Mouse (Mus musculus) liver, embryonic 12.5 days (tissue): Measurements from ENCODE around the gene Lrrc8b. TPM values are rescaled to one million over a fixed set of nuclear protein-coding genes. Genes with fewer than 3 reads are reported as not detected.

Experiments used
- ATAC-seq: fragments of 200-750 bp; cut with Nextera tagmentation; 2 replicates; pipeline ENCODE4 v1.8.0; 2017; ENCODE audit warnings: moderate number of reproducible peaks, mild to moderate bottlenecking, moderate library complexity
- H3K27ac ChIP-seq: fragments of 300-500 bp; sonication (generic); 2 replicates; pipeline ENCODE4 v1.5.1; 2016; ENCODE audit warnings: mild to moderate bottlenecking
- H3K27me3 ChIP-seq: fragments of 300-500 bp; sonication (generic); replicated peaks from 2 replicates; pipeline ENCODE4 v1.6.1; 2016; ENCODE audit warnings: mild to moderate bottlenecking, moderate library complexity
- H3K36me3 ChIP-seq: fragments of 300-500 bp; sonication (generic); 2 replicates; pipeline ENCODE4 v1.6.1; 2016; ENCODE audit warnings: mild to moderate bottlenecking, moderate library complexity
- H3K4me1 ChIP-seq: fragments of 300-500 bp; sonication (generic); 2 replicates; pipeline ENCODE4 v1.6.1; 2016
- H3K4me2 ChIP-seq: fragments of 300-500 bp; sonication (generic); 2 replicates; pipeline ENCODE4 v1.6.1; 2016; ENCODE audit warnings: mild to moderate bottlenecking, moderate library complexity
- H3K4me3 ChIP-seq: fragments of 300-500 bp; sonication (generic); 2 replicates; pipeline ENCODE4 v1.5.1; 2016; ENCODE audit warnings: mild to moderate bottlenecking, moderate library complexity
- H3K9ac ChIP-seq: fragments of 300-500 bp; sonication (generic); 2 replicates; pipeline ENCODE4 v1.6.1; 2016; ENCODE audit warnings: mild to moderate bottlenecking, moderate library complexity
- H3K9me3 ChIP-seq: fragments of 300-500 bp; sonication (generic); replicated peaks from 2 replicates; pipeline ENCODE4 v1.6.1; 2016; ENCODE audit warnings: mild to moderate bottlenecking, moderate library complexity
- WGBS: fragments of 180-500 bp; shearing (Covaris S2); methylation state at CpG from one replicate; pipeline ENCODE4 v1.1.7; 2016; ENCODE audit not compliant: insufficient replicate concordance; 5-methylcytosine and 5-hydroxymethylcytosine counted together
- polyA plus RNA-seq: library from polyadenylated mRNA; unstranded; fragments of >200 nt; fragmentation: Nextera tagmentation; extraction: Ambion mirVana; gene quantifications from 2 replicates; pipeline ENCODE4 v1.2.1, GENCODE M21; 2016

The Lrrc8b gene
- polyA plus RNA-seq, 1 experiment from 2014 or later, result 7.5 TPM

DNA sequence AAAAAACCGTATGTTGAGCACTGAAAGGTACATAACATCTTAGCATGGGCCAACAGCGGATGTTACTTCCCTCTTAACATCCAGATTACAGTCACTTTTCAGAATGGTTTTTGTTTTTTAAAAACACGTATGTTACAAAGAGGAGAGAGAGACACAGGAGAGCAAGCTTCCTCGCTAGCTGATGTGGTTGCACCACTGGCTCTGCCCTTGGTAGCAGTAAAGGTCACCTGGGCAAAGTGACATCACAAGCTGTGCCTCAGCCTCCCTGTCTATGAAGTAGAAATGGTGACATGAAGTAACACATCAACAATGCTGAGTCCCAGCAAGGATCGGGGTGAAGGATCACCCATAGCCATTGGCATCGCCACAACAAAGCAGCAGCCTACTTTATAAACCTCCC lies 93.2 kb downstream of the Lrrc8b start:
- no peaks in the 10 kb centered on the region for H3K27me3 ChIP-seq
- 77% methylated on average over 6 of the region's 6 CpGs for WGBS
- ATAC-seq, result no peak

DNA sequence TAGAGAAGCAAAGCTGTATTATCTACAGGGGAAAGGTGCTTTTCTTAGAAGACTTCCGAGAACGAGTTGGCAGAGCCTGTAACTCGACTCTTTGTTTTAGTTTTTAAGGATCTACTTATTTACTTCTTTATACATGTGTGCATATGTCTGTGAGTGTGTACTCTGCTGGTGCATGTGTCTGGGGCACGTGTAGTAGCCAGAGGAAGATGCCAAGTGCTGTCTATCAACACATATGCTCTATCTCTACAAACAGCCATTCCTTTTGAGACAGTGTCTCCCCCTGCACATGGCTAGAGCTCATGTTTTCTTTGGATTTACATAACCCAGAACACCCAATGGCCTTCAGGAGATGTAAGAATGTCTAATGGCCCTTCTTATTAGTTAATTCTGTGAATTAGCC lies 96.7 kb downstream of the Lrrc8b start:
- H3K36me3 ChIP-seq, result no peaks in the 10 kb centered on the region
- H3K9me3 ChIP-seq, result no peaks in the 10 kb centered on the region
- no peak for ATAC-seq
- H3K4me1 ChIP-seq, result no peaks in the 10 kb centered on the region
- no peak overlapping the region for H3K9ac ChIP-seq
- no peaks in the 10 kb centered on the region for H3K27me3 ChIP-seq
- H3K4me2 ChIP-seq, result no peak overlapping the region
- no peak overlapping the region for H3K4me3 ChIP-seq
- 55% methylated on average over 4 of the region's 4 CpGs for WGBS
- no peak overlapping the region for H3K27ac ChIP-seq

More for the DNA sequence above, 93.2 kb downstream of the Lrrc8b start:
- H3K4me2 ChIP-seq, result no peak overlapping the region
- no peaks in the 10 kb centered on the region for H3K36me3 ChIP-seq
- H3K4me3 ChIP-seq, result no peak overlapping the region
- no peak overlapping the region for H3K9ac ChIP-seq
- H3K27ac ChIP-seq, result no peak overlapping the region
- H3K4me1 ChIP-seq, result no peaks in the 10 kb centered on the region
- H3K9me3 ChIP-seq, result no peaks in the 10 kb centered on the region

DNA sequence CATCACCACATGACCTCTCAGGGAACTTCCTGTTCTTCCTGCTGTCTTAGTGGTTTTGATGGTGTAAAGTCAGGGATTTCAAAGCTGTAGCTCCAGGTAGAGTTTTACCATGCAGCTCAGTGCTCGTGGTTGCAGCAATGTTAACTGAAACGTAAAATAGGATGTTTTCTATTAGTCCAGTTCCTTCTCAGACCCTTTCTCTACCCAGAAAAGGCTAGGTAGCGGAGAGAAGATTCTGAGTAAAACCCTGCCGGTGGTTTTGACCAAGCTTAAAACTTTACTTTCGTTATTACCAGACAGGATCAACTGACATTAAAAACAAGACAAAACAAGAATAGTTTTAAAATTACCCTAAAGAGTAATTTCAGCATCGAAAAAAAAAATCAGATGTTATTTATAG lies 100.0 kb downstream of the Lrrc8b start:
- H3K9me3 ChIP-seq, result no peaks in the 10 kb centered on the region
- H3K4me2 ChIP-seq, result no peak overlapping the region
- no peaks in the 10 kb centered on the region for H3K27me3 ChIP-seq
- H3K4me1 ChIP-seq, result peaks cover 21% of the 10 kb centered on the region
- H3K4me3 ChIP-seq, result no peak overlapping the region
- no peak for ATAC-seq
- H3K36me3 ChIP-seq, result no peaks in the 10 kb centered on the region
- H3K27ac ChIP-seq, result no peak overlapping the region
- no peak overlapping the region for H3K9ac ChIP-seq
- WGBS, result 56% methylated on average over 6 of the region's 6 CpGs

DNA sequence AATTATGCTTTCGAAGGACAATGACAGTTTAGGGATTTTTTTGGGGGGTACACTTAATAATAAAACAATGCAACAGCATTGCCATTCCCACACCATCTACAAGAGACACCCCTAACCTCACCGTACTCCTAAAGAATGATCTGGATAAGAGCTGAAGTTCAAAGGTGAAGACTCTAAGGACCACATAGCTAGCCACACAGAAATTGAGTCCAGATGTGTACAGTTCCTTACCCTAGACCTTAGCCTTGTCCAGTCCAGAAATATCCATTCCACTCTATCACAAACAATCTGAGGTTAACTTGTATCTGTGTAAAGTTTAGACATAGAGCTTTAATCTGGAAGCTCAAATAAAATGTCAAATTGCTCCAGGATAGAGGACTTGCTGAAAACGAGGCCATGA lies 100.7 kb downstream of the Lrrc8b start:
- no peak overlapping the region for H3K4me2 ChIP-seq
- H3K4me3 ChIP-seq, result no peak overlapping the region
- H3K27me3 ChIP-seq, result no peaks in the 10 kb centered on the region
- H3K4me1 ChIP-seq, result peaks cover 28% of the 10 kb centered on the region
- H3K9me3 ChIP-seq, result no peaks in the 10 kb centered on the region
- no peak for ATAC-seq
- no peak overlapping the region for H3K27ac ChIP-seq
- no peaks in the 10 kb centered on the region for H3K36me3 ChIP-seq
- no peak overlapping the region for H3K9ac ChIP-seq
- WGBS, result 57% methylated on average over 3 of the region's 3 CpGs

DNA sequence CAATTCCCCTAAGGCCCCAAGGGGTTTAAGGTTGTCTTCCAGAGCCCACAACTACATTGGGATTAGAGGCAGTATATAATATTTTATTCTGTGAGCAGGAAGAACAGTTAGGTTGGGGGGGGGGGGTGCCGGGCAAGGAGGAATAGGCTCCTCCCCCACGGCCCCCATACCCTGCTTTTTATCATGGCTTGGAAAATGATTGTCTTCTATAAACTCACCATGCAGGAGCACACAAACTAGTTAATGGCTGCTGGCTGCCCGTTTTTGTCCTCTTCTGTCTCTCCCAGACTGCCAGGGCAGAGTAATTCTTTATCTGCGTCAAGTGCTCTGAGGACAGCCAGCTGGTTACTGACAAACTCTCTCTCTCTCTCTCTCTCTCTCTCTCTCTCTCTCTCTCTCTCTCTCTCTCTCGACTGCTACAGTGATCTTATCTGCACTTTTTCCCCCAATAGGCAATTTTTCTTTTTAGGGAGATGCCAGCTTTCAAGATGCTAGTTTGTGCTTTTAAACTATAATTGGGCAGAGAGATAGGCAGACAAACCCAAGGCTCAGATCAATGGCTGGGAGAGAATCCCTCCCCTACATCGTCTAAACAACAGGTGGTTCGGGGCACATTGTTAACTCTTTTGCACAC lies 102.5 kb downstream of the Lrrc8b start:
- H3K4me3 ChIP-seq, result peak overlapping the region; percentile 90
- H3K36me3 ChIP-seq, result no peaks in the 10 kb centered on the region
- H3K27me3 ChIP-seq, result no peaks in the 10 kb centered on the region
- 9% methylated on average over 7 of the region's 7 CpGs for WGBS
- H3K4me1 ChIP-seq, result peaks cover 46% of the 10 kb centered on the region
- H3K9ac ChIP-seq, result peak overlapping the region; percentile 97
- H3K9me3 ChIP-seq, result no peaks in the 10 kb centered on the region
- no peak for ATAC-seq
- peak overlapping the region; percentile 95 for H3K4me2 ChIP-seq
- H3K27ac ChIP-seq, result peak overlapping the region; percentile 89

DNA sequence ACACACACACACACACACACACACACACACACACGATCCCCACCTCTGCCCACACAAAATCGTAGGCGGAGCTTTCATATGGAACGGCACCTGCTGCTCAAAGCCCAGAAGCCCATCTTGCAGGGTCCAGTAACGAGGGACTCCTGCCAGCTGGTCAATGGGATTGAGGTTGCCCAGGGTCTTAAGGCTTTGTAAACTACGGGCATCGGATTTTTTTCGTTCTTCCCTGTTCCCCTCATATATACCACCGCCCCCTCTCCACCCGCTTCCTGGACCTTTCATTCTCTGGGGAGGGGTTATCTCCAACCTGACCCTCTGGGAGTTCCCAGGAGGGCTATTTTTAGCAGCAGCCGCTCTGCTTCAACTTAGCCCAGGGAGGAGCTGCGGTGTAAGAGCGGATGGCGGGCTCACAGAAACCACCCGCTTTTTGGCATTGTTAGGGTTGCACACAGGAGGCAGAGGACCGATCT lies 103.1 kb downstream of the Lrrc8b start:
- no peaks in the 10 kb centered on the region for H3K36me3 ChIP-seq
- WGBS, result 0% methylated on average over 16 of the region's 16 CpGs
- peaks cover 51% of the 10 kb centered on the region for H3K4me1 ChIP-seq
- H3K9ac ChIP-seq, result peak overlapping the region; percentile 97
- peak; percentile 46 for ATAC-seq
- peak overlapping the region; percentile 89 for H3K27ac ChIP-seq
- H3K4me3 ChIP-seq, result peak overlapping the region; percentile 90
- peak overlapping the region; percentile 95 for H3K4me2 ChIP-seq
- H3K9me3 ChIP-seq, result no peaks in the 10 kb centered on the region
- H3K27me3 ChIP-seq, result no peaks in the 10 kb centered on the region

DNA sequence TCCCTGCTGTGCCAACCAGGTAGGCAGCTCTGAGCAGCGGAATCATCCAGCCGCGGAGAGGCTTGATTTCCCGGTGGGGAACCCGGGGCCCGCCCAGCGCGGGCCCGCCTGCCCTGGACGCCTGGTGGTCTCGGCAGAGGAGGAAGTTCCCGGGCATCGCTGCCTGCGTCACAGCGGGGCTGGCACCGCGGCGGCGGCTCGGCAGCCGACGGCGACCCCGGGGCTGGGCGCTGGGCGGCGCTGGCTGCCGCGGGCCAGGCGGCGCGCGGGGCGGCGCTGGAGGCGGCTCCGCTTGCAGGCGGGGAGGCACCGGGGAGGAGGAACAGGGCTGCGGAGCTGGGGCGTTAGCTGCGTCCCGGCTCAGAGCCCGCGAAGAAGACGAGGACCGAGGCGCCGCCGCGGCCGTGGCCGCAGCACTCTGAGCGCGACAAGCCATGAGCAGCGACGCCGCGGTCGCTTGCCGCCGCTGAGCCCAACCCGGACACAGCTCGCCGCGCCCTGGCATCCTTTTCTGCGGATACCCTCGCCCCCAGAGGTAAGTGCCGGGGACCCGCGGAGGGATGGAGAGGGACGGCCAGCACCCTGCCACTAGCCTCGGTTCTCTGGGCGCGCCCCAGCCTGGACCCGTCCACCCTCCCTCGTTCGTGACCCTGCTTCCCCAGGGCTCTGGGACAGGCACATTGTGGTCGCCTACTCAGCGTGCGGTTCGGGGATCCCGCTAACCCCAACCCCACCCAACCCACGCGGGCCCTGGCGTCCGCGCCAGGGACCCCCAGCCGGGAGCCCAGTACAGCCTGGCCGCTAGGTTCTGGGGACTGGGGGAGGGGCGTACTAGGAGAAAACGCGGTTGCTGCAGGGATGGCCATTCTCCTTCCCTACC lies 103.8 kb downstream of the Lrrc8b start, which contains the start of gene Lrrc8c:
Gene Lrrc8c (plus strand): TSS at position 293 of the 880 bp plus-strand sequence.
- H3K4me1 ChIP-seq, result peaks cover 58% of the 10 kb centered on the region
- ATAC-seq, result peak; percentile 93
- H3K27ac ChIP-seq, result peak within 1 kb of the TSS; percentile 89
- H3K27me3 ChIP-seq, result no peaks in the 10 kb centered on the region
- peak within 1 kb of the TSS; percentile 95 for H3K4me2 ChIP-seq
- peaks cover 6% of the 10 kb centered on the region for H3K36me3 ChIP-seq
- 1% methylated on average over 93 of the region's 93 CpGs for WGBS
- peak within 1 kb of the TSS; percentile 97 for H3K9ac ChIP-seq
- H3K9me3 ChIP-seq, result no peaks in the 10 kb centered on the region
- H3K4me3 ChIP-seq, result peak within 1 kb of the TSS; percentile 90

DNA sequence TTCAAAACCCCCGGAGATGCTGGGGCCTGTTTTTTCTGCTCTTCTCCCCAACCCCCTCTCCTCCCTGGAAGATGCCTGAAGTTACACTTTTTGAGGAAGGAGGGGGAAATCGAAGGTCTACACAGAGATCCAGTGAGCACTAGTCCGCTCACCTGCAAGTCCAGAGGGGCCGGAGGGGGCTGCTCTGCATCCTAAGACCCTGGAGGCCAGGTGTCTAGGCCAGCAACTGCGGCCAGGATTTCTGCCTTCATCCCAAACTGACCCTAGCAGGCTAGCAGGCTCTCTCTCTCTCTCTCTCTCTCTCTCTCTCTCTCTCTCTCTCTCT lies 104.4 kb downstream of the Lrrc8b start:
- 4% methylated on average over 5 of the region's 5 CpGs for WGBS
- H3K4me2 ChIP-seq, result peak overlapping the region; percentile 95
- peak overlapping the region; percentile 89 for H3K27ac ChIP-seq
- H3K36me3 ChIP-seq, result peaks cover 12% of the 10 kb centered on the region
- no peaks in the 10 kb centered on the region for H3K9me3 ChIP-seq
- no peaks in the 10 kb centered on the region for H3K27me3 ChIP-seq
- peak overlapping the region; percentile 97 for H3K9ac ChIP-seq
- peak overlapping the region; percentile 90 for H3K4me3 ChIP-seq
- no peak for ATAC-seq
- peaks cover 64% of the 10 kb centered on the region for H3K4me1 ChIP-seq

DNA sequence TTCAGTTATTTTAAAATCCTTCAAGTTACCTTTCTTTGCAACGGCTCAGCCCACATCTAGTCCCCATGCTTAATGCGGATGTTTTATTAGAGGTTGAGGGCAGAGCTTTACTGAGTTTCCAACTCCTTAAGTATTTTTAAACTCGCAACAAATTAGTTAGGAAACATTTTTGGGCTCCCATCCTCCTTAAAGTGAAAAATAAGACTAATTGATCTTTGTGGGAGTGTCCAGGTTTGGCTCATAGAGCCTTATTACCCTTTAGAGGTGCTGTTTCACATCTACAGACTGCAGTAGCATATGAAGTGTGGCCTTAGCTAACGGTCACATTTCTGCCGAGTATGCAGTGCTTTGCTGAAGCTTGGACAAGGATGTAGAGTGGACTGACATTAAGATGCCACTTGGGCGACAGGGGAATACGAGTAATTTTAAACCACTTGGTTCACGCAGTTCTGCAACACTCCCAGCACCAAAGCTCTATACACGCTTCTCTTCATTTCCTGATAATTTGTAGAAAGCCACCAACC lies 104.9 kb downstream of the Lrrc8b start:
- H3K9me3 ChIP-seq, result no peaks in the 10 kb centered on the region
- peak overlapping the region; percentile 89 for H3K27ac ChIP-seq
- H3K4me3 ChIP-seq, result peak overlapping the region; percentile 90
- H3K36me3 ChIP-seq, result peaks cover 16% of the 10 kb centered on the region
- peak overlapping the region; percentile 95 for H3K4me2 ChIP-seq
- H3K9ac ChIP-seq, result peak overlapping the region; percentile 97
- 39% methylated on average over 9 of the region's 9 CpGs for WGBS
- ATAC-seq, result no peak
- peaks cover 70% of the 10 kb centered on the region for H3K4me1 ChIP-seq
- H3K27me3 ChIP-seq, result no peaks in the 10 kb centered on the region

DNA sequence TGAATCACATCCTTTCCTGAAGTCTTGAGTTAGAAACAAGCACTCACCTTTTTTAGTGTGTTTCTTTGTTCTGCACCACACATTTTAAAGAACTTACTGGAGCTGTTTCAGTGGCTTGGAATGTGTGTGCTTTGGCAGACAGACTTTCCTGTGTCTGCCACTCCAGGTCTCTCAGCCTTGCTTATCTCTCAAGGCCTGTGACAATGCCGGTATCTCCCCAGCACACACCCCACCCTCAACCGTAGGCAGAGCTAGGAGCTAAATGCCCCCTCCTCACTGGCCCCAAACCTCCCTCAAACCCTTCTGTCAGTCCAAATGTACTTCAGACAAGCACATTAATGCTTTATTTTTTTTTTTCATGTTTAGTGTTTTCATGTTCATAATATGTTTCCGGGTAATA lies 107.9 kb downstream of the Lrrc8b start:
- H3K4me2 ChIP-seq, result peak overlapping the region; percentile 95
- peak; percentile 71 for ATAC-seq
- peak overlapping the region; percentile 86 for H3K27ac ChIP-seq
- H3K4me3 ChIP-seq, result peak overlapping the region; percentile 31
- H3K36me3 ChIP-seq, result peaks cover 31% of the 10 kb centered on the region
- WGBS, result 11% methylated on average over 3 of the region's 3 CpGs
- peak overlapping the region; percentile 52 for H3K9ac ChIP-seq
- peaks cover 91% of the 10 kb centered on the region for H3K4me1 ChIP-seq
- no peaks in the 10 kb centered on the region for H3K9me3 ChIP-seq
- no peaks in the 10 kb centered on the region for H3K27me3 ChIP-seq

DNA sequence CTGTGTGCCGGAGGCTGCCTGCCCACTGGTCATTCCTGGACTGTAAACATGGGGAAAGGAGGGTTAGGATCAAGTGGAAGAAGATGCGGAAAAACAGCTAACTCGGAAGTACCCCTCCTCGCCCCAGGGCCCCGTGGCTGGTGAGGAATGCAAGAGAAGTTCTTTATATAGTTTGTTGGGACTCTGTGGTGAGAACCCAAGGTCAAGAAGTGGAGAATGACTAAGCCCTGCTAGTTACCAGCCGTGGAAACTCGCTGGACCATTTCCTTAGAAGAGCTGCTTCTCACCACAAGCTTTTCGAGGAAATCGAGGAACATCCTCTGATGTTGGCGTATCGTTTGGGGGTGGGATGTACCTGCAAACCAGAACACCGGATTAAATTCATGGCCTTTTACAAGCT lies 109.4 kb downstream of the Lrrc8b start:
- peak overlapping the region; percentile 95 for H3K4me2 ChIP-seq
- no peak for ATAC-seq
- H3K9me3 ChIP-seq, result no peaks in the 10 kb centered on the region
- H3K4me1 ChIP-seq, result peaks cover 97% of the 10 kb centered on the region
- 73% methylated on average over 12 of the region's 12 CpGs for WGBS
- H3K27me3 ChIP-seq, result no peaks in the 10 kb centered on the region
- H3K36me3 ChIP-seq, result peaks cover 39% of the 10 kb centered on the region
- no peak overlapping the region for H3K4me3 ChIP-seq
- 0 out of 2 replicates have a peak overlapping the region, but pooled peaks have one; percentile 52 for H3K9ac ChIP-seq
- peak overlapping the region; percentile 86 for H3K27ac ChIP-seq

DNA sequence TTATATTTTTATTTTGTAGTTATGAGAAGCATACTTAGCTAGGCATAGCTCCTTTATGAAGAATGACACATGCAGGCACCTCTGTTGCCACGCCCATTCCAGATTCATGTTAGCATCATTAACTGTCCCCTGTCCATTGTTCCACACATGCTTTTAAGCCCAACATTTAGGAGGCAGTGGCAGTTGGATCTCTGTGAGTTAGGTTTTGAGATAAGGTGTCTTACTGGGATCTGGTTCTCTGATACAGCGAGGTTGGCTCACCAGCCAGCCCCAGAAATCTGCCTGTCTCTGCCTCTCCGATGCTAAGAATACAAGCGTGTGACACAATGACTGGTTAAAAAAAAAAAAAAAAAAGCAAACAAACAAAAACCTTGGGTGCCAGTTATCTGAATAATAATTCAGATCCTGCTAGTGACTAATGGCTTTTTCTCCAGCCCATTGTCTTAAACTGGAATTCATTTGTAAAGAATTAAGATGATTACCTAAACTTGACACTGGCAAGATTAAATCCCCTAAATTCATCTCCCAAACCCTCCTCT lies 110.6 kb downstream of the Lrrc8b start:
- H3K4me1 ChIP-seq, result peaks cover 90% of the 10 kb centered on the region
- H3K9me3 ChIP-seq, result no peaks in the 10 kb centered on the region
- peak; percentile 26; the same call in 1 of the 2 replicates for ATAC-seq
- peaks cover 42% of the 10 kb centered on the region for H3K36me3 ChIP-seq
- no peak overlapping the region for H3K4me3 ChIP-seq
- peak overlapping the region; percentile 53; the same call in 1 of the 2 replicates for H3K4me2 ChIP-seq
- no peak overlapping the region for H3K9ac ChIP-seq
- no peaks in the 10 kb centered on the region for H3K27me3 ChIP-seq
- H3K27ac ChIP-seq, result peak overlapping the region; percentile 86
- 24% methylated on average over 4 of the region's 4 CpGs for WGBS
